ENCODE assay signal across 10 mouse cellular contexts in genomic region chr6:34684886-34685285, GRCm38 (mm10).
A peak's percentile ranks its signal among the peaks of the same experiment; 100 is the strongest.
DNase-seq lines count a peak whose midpoint lies in the region; ATAC-seq and TF ChIP-seq lines count a peak whose summit lies in the region.
"Had no signal": no experiment of that assay in that cellular context is flagged by ENCODE, and none has a peak within 500 bp of the region (broad histone marks: within the 10 kb centered on the region; RNA-seq: fewer than 3 reads in every experiment).

No protein-coding gene starts in this region.

- no peak overlapping the region for H3K9ac ChIP-seq in midbrain, embryonic 15.5 days
- peak overlapping the region; percentile 23; the same call in 1 of the 2 replicates for H3K9ac ChIP-seq in heart, embryonic 14.5 days (ENCODE audit: low read length)
- no peak overlapping the region for H3K9ac ChIP-seq in stomach, postnatal 0 days (ENCODE audit: low read length)

- 58% methylated on average over 8 of the region's 8 CpGs for WGBS in midbrain, embryonic 10.5 days
- 60% methylated on average over 8 of the region's 8 CpGs for WGBS in midbrain, embryonic 15.5 days
- 20% methylated on average over 8 of the region's 8 CpGs for WGBS in heart, embryonic 14.5 days
- 18% methylated on average over 8 of the region's 8 CpGs for WGBS in stomach, postnatal 0 days

- H3K4me2 ChIP-seq in midbrain, embryonic 15.5 days, result no peak overlapping the region
- H3K4me2 ChIP-seq in heart, embryonic 14.5 days (ENCODE audit: low read length), result peak overlapping the region; percentile 34
- H3K4me2 ChIP-seq in stomach, postnatal 0 days (replicated peaks; ENCODE audit: low read depth), result 0 out of 2 replicates have a peak overlapping the region, but pooled peaks have one; percentile 15

- H3K27ac ChIP-seq in midbrain, embryonic 10.5 days (replicated peaks), result peak overlapping the region; percentile 71
- H3K27ac ChIP-seq in midbrain, embryonic 15.5 days, result no peak overlapping the region
- H3K27ac ChIP-seq in heart, embryonic 14.5 days (replicated peaks in 1 of 2; ENCODE audit: control insufficient read depth in 1 of 2, insufficient read depth in 1 of 2, low read depth in 2 of 2, low read length in 2 of 2), result peak overlapping the region; percentile 79 to 87
- H3K27ac ChIP-seq in stomach, postnatal 0 days (replicated peaks), result 0 out of 2 replicates have a peak overlapping the region, but pooled peaks have one; percentile 25

- no peaks in the 10 kb centered on the region for H3K9me3 ChIP-seq in midbrain, embryonic 10.5 days (replicated peaks)
- no peaks in the 10 kb centered on the region for H3K9me3 ChIP-seq in midbrain, embryonic 15.5 days
- H3K9me3 ChIP-seq in heart, embryonic 14.5 days (ENCODE audit: control insufficient read depth, low read length), result no peaks in the 10 kb centered on the region
- H3K9me3 ChIP-seq in stomach, postnatal 0 days (ENCODE audit: control insufficient read depth, low read length), result no peaks in the 10 kb centered on the region
- H3K9me3 ChIP-seq: G1E; megakaryocyte, embryonic 14.5 days had no signal

- peaks cover 10% of the 10 kb centered on the region for H3K4me1 ChIP-seq in midbrain, embryonic 10.5 days
- H3K4me1 ChIP-seq in midbrain, embryonic 15.5 days, result no peaks in the 10 kb centered on the region
- H3K4me1 ChIP-seq in heart, embryonic 14.5 days (ENCODE audit: control insufficient read depth in 2 of 2, insufficient read depth in 2 of 2, low read length in 2 of 2), result peaks cover 4 to 28% of the 10 kb centered on the region in 2 experiments
- H3K4me1 ChIP-seq in stomach, postnatal 0 days (replicated peaks; ENCODE audit: control insufficient read depth, insufficient read depth), result no peaks in the 10 kb centered on the region

- TF ChIP-seq EP300 in stomach, postnatal 0 days (optimal IDR thresholded peaks at IDR 0.05), result no peak

- H3K4me3 ChIP-seq in midbrain, embryonic 10.5 days, result no peak overlapping the region
- no peak overlapping the region for H3K4me3 ChIP-seq in midbrain, embryonic 15.5 days
- no peak overlapping the region for H3K4me3 ChIP-seq in heart, embryonic 14.5 days (ENCODE audit: control insufficient read depth in 1 of 2, insufficient read depth in 1 of 2, low read depth in 1 of 2, low read length in 2 of 2)
- H3K4me3 ChIP-seq in stomach, postnatal 0 days (ENCODE audit: low read depth, low read length), result no peak overlapping the region
- H3K4me3 ChIP-seq: megakaryocyte, embryonic 14.5 days had no signal

- DNase-seq in midbrain, embryonic 10.5 days (ENCODE audit: low spot score), result peak; percentile 17
- DNase-seq in kidney, postnatal 25 days, result peak; percentile 47 to 67
- no peak for DNase-seq in stomach, postnatal 0 days (ENCODE audit: low spot score)
- no peak for DNase-seq in thymus, postnatal 25 days
- no peak for DNase-seq in adrenal gland, postnatal 4 days (ENCODE audit: low spot score in 2 of 2)

- no peak for TF ChIP-seq CTCF in stomach, postnatal 0 days (IDR thresholded peaks at IDR 0.05; ENCODE audit: low read depth)

- no peaks in the 10 kb centered on the region for H3K27me3 ChIP-seq in midbrain, embryonic 10.5 days (ENCODE audit: low read depth, poor library complexity, severe bottlenecking)
- H3K27me3 ChIP-seq in midbrain, embryonic 15.5 days (replicated peaks), result no peaks in the 10 kb centered on the region
- H3K27me3 ChIP-seq in heart, embryonic 14.5 days (ENCODE audit: control insufficient read depth, insufficient read depth, low read length), result no peaks in the 10 kb centered on the region
- no peaks in the 10 kb centered on the region for H3K27me3 ChIP-seq in stomach, postnatal 0 days (ENCODE audit: control insufficient read depth, insufficient read depth, low read length)

- no peaks in the 10 kb centered on the region for H3K36me3 ChIP-seq in midbrain, embryonic 10.5 days
- no peaks in the 10 kb centered on the region for H3K36me3 ChIP-seq in midbrain, embryonic 15.5 days (replicated peaks)
- H3K36me3 ChIP-seq in heart, embryonic 14.5 days (ENCODE audit: control insufficient read depth, insufficient read depth, low read length), result peaks cover 16% of the 10 kb centered on the region; the same call in 1 of the 2 replicates
- no peaks in the 10 kb centered on the region for H3K36me3 ChIP-seq in stomach, postnatal 0 days (ENCODE audit: control insufficient read depth, insufficient read depth, low read length)
- H3K36me3 ChIP-seq: G1E had no signal

- no peak for ATAC-seq in midbrain, embryonic 15.5 days (replicated peaks)
- peak; percentile 63; the same call in 1 of the 2 replicates for ATAC-seq in heart, embryonic 14.5 days (ENCODE audit: insufficient number of reproducible peaks, insufficient read depth, low FRiP score, low read depth)
- ATAC-seq in stomach, postnatal 0 days (ENCODE audit: low FRiP score, low TSS enrichment), result no peak
- ATAC-seq in erythroid progenitor cell, adult 5-6 weeks (replicated peaks; ENCODE audit: low FRiP score, poor library complexity, severe bottlenecking), result no peak

Comparison
In these comparisons a context has a peak if more than half of its experiments do, and no peak if none do; other contexts are left out.
1. DNase-seq: peak in midbrain, embryonic 10.5 days (single experiment) and kidney, postnatal 25 days (2 of 2); none in stomach, postnatal 0 days (single experiment), thymus, postnatal 25 days (single experiment) and adrenal gland, postnatal 4 days (0 of 2).